Mouse (Mus musculus) erythroblast, embryonic 14.5 days (primary cell): ENCODE data around the gene Sbf2.

Source experiments
- GATA1 ChIP-seq: IDR thresholded peaks from 2 replicates; pipeline ENCODE4 v1.6.1; 2012; ENCODE audit warnings: low read length, inconsistent platforms, mixed read lengths
- TAL1 ChIP-seq: IDR thresholded peaks from 3 replicates; pipeline ENCODE4 v1.6.1; 2012; ENCODE audit warnings: low read length, inconsistent platforms, mixed read lengths

DNA sequence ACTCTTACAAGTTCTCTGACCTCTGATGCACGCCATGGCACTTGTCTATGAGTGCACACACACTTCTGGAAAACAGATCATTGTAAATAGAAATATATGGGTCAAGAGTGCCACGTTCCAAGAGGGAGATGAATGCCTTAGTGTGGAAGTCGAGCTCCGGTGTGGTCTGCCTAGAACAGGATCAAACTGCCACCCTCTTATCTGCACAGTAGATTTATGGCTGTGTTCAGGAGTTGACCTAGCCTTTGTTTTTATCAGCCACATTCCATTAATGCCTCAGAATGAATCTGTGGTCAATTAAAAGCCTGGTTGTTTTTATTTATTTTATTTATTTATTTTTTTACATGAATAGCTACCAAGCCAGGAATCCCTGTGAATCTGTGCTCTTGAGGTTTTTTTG, 35.8 kb upstream of the Sbf2 start:
- TF ChIP-seq TAL1 (no peak), GATA1 (no peak)
